Mouse (Mus musculus) stomach, postnatal 0 days (tissue): ENCODE measurements at regions not wholly inside any gene's neighbourhood (a gene's known extent, or its start where the extent isn't known, plus 50 kb on each side); places are given as distances from the start of the nearest gene placed in this dataset.

ENCODE experiments used
- CTCF ChIP-seq: IDR thresholded peaks from 2 replicates; pipeline ENCODE4 v1.5.1; 2016; ENCODE audit warnings: antibody characterized with exemption, low read depth, mild to moderate bottlenecking, moderate library complexity
- EP300 ChIP-seq: optimal IDR thresholded peaks from 2 replicates; pipeline ENCODE3; 2016; ENCODE audit warnings: antibody characterized with exemption

DNA sequence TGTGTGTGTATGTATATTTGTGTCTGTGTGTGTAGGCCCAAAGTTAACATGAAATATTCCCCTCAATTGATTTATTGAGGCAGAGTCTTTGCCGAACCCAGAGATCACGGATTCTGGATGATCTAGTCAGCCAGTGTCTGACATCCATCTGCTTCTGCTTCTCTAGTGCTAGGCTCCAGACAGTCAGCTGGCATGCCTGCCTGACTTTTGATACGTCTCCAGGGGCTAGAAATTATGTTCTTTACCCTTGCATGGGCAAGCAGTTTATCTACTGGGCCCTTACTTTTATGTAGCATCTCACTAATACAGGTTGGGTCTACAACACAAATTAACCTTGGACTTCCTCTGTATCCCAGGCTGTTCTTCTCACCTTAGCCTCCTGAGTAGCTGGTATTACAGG, 231.5 kb downstream of the Nucb2 start:
- TF ChIP-seq EP300 (no peak), CTCF (no peak)
